Mouse (Mus musculus) gastrocnemius, postnatal 36 days (tissue): ENCODE measurements around the gene Slc45a2. TPM values are rescaled to one million over a fixed set of nuclear protein-coding genes. Genes with fewer than 3 reads are reported as not detected.

Experiments used
- DNase-seq, 2 experiments: peaks; one replicate each; pipeline ENCODE4 v3.0.0; 2022
- intact Hi-C: fragments of 180-260 bp; cut with DNase I; formaldehyde crosslinking; loops from one replicate; pipeline ENCODE4 v1.15.1; 2025
- total RNA-seq, 2 experiments: library from RNA; stranded (reverse); gene quantifications; 2 replicates each; pipeline ENCODE4 v1.2.3; 2021

Slc45a2 gene
- total RNA-seq, 2 experiments from 2014 or later: 0.08 TPM; not detected in 1

DNA sequence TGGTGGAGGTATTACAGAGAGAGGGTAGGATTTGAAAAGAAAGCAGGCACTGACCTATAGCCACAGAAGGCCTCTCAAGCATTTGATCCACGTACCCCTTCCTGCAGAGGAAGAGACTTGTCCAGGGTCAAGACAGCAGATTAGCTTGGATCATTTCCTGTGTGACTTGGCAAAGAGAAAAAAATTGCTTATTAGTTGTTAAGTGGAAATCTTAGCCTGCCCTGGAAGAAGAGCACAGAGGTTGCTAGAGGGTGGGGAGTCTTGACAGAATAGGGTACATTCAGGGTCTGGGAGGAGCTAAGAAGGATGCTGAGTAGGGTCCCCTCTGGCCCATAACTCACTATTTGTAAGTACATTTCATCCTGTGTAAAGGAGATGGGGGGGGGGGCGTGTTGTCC is 63.6 kb downstream of the Slc45a2 start:
- intact Hi-C loops: no loop called here
- DNase-seq: no peak

DNA sequence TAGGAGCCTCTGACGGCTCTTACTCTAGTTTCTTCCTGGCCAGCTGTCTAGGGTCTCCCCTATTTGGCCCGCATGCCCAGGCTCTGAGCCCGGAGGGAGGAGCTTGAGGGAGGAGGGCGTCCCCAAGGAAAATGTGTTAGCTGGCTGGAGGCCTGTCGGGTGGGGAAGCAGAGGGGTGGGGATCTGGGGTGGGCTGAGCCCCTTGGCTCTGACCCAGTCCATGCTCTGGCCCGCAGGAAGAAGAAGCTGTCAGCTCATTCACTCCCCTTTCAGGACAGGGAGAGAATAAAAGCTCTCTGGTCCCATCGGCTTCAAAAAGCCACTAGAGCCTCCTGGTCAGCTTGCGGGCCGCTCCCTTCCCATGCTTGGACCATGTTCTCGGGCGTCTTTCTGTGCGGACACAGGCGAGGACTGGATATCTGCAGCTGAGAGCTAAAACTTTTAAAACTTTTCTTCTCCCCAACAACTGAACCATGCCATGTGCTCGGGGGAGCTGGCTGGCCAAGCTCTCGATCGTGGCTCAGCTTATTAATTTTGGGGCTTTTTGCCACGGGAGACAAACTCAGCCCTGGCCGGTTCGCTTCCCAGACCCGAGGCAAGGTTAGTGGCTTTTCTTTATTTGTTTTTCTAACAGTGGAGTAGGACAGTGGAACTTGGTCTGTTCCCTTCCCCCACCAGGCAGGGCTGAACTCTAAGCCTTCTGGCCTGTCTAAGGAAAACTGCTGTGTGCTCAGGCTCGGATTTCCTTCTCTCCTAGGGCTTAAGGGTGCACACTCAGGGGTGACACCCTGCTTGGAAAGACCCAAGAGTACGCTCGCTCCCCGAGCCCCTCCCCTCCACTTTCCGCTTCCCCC is 64.3 kb downstream of the Slc45a2 start, which contains the start of gene Adamts12:
Gene Adamts12 (plus strand): TSS at position 233 of the 854 bp plus-strand sequence.
- intact Hi-C loops: no loop called here
- peak; percentile 66 to 77 for DNase-seq

DNA sequence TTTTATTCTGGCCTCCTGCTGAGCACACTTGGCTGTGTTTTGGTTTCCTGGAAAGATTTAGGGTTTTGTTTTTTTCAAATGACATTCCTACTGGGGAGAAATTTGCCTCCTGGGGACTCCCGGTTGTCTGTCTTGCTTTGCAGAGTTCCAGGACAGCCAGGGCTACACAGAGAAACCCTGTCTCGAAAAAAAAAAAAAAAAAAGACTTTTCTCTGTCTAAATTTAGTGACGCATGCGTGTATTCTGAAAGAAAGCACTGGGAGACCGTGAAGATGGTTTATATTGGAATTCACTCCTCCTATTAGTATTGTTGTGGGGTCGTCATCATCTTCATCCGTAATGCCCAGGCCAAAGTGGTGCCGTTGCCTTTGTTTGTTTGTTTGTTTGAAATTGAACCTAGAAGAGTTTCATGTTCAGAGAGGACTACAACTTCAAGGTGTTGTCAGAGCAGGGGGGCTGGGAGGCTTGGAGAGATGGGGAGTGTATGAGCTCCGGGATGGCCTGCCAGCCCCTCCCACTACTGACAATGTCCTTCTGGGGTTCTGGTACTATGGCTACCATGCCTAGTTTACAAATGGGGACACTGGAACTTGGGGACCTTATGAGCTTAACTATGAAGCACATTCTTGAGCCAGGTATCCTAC is 65.1 kb downstream of the Slc45a2 start:
- intact Hi-C loops: no loop called here

DNA sequence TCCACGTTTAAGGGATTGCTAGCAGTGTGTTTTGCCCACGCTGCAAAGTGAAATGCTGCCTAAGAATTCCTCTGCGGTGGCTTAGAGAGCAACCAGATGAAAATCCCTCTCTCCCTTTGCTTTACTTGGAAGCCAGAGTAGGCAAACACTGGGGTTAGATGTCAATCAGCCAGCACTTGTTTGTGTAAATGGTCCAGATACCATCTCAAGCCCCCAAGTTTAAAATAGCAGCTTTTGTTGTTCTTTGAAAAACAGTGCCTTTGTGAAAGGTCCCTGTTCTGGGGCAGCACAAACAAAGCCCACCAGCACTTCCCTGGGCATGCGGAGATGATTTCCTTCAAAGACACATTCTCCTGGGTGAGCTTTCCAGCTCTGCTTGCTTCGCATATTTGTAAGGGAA is 65.8 kb downstream of the Slc45a2 start:
- DNase-seq: no peak
- intact Hi-C loops: no loop called here

More for the DNA sequence above, 65.1 kb downstream of the Slc45a2 start:
- no peak for DNase-seq

DNA sequence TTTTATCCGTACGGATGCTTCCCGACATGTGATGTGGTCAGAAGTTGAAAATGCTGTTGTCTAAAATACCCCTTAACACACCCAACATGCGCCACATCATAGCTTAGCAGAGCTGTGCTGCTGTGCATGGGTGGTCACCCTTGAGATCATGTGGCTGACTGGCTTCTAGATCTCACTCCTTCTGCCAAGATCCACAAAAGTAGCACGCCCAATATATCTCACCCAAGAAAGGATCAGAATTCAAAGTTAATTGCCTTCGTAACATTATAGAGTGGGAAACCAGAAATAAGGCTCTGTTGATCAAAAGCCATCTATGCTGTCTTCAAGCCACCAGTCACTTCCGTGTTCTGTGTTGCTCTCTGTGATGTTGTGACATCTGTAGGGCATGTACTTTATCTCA is 67.4 kb downstream of the Slc45a2 start:
- no peak for DNase-seq
- intact Hi-C loops: no loop called here

DNA sequence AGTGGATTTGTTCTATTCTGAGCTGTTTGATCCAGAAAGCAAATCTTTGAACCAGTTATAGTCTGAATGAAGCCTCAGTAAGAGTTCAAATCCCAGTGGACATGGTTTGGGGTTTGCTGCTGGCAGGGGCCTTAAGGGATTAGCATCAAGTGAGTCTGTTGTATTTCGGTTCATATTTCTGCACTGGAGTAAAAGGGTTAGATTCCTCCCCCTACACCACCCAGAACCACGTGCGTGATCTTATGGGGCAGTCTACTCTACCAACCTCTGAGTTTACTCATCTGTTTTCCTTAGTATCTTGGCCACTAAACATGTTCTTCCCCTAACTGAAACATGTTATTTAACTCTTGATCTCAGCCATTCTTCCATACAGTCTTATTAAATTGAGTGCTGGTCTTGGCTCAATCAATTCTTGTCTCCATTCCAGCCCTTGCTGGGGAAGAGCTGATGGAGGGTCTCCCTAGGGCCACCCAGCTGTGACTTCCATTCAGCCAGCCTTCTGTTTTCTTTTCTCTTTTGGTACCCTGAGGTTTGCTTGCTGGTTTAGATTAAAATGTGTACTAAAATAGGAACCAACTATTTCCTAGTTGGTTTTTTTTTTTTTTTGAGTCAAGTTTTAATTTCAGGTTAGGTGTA is 75.3 kb downstream of the Slc45a2 start:
- DNase-seq: no peak
- intact Hi-C loops: no loop called here

Other genes starting within 250 kb of the Slc45a2 start
- 1 to 10 TPM; 2.3 to 2.6 TPM for gene C1qtnf3, start 48.4 kb upstream of the Slc45a2 start, total RNA-seq
- gene Amacr, start 19.0 kb upstream of the Slc45a2 start, total RNA-seq: 10 to 100 TPM; 17.2 to 18.0 TPM
- not detected for gene Rxfp3, start 37.3 kb downstream of the Slc45a2 start, total RNA-seq
- 1 to 10 TPM; 4.8 to 6.4 TPM for gene Adamts12, start 64.1 kb downstream of the Slc45a2 start, total RNA-seq